Mouse (Mus musculus): Measurements from ENCODE around the gene Chd3. TPM values are rescaled to one million over a fixed set of nuclear protein-coding genes. Genes with fewer than 3 reads are reported as not detected.

Gene Chd3
- total and polyA plus RNA-seq, 3 experiments = 31.9 to 92.0 (median 66.4) TPM

- peaks cover 35 to 59% of the 10 kb centered on the region in 2 experiments for H3K4me1 ChIP-seq (ENCODE audit: control insufficient read depth in 1 of 2, insufficient read depth in 2 of 2)
- H3K9ac ChIP-seq (ENCODE audit: insufficient read depth, low read depth) = peak overlapping the region; percentile 90
- dilution Hi-C loops (cut with MboI; ENCODE audit: extremely low pct_ligation_motif_present, extremely low pct_unique_long_range_greater_than_20kb, low sequenced_read_pairs) = no loop called here
- peak overlapping the region; percentile 80 for H3K4me2 ChIP-seq (ENCODE audit: insufficient read depth, low read depth, poor library complexity, severe bottlenecking)
- peaks cover 7% of the 10 kb centered on the region; the same call in 1 of the 2 replicates for H3K79me2 ChIP-seq (replicated peaks; ENCODE audit: control insufficient read depth, extremely low read depth, insufficient read depth, poor library complexity, severe bottlenecking)
- peak overlapping the region; percentile 60 to 73 (median 67) for H3K4me3 ChIP-seq (replicated peaks in 1 of 3; ENCODE audit: low read depth in 2 of 3, low read length in 2 of 3, poor library complexity in 1 of 3)
- peak overlapping the region; percentile 96 for H3K27ac ChIP-seq (ENCODE audit: insufficient read depth, low read depth)
- H3K9me3 ChIP-seq (replicated peaks; ENCODE audit: low read length) = no peaks in the 10 kb centered on the region
- peaks cover 7% of the 10 kb centered on the region for H3K27me3 ChIP-seq (replicated peaks)
- peak; percentile 80 for DNase-seq (ENCODE audit: extremely low read depth)
- in situ Hi-C loops (cut with MboI; ENCODE audit: low pct_ligation_motif_present, low pct_unique_long_range_greater_than_20kb, low sequenced_read_pairs) = no loop called here
- no peak for TF ChIP-seq UBTF (IDR thresholded peaks at IDR 0.05; ENCODE audit: low read depth, low read length)
- TF ChIP-seq KAT2A (IDR thresholded peaks at IDR 0.05; ENCODE audit: insufficient replicate concordance, low read length) = 0 out of 2 replicates have a peak, but pooled peaks have one; percentile 20
- peak; percentile 37; the same call in 1 of the 2 replicates for TF ChIP-seq IRF4 (IDR thresholded peaks at IDR 0.05; ENCODE audit: low read depth, low read length)
- TF ChIP-seq MAZ (IDR thresholded peaks at IDR 0.05; ENCODE audit: low read depth, low read length) = no peak
- no peak for TF ChIP-seq GABPA (IDR thresholded peaks at IDR 0.05; ENCODE audit: insufficient replicate concordance, low read depth, low read length)
- no peak; the same call in 1 of the 2 replicates for TF ChIP-seq RAD21 (IDR thresholded peaks at IDR 0.05; ENCODE audit: low read depth, low read length)
- peak; percentile 72; the same call in 1 of the 2 replicates for TF ChIP-seq SIN3A (IDR thresholded peaks at IDR 0.05; ENCODE audit: low read length)
- peak; percentile 40; the same call in 1 of the 2 replicates for TF ChIP-seq NRF1 (IDR thresholded peaks at IDR 0.05; ENCODE audit: low read depth, low read length)
- no peak for TF ChIP-seq JUND (conservative IDR thresholded peaks at IDR 0.05; ENCODE audit: low read depth, low read length)
- no peak for TF ChIP-seq TBP (conservative IDR thresholded peaks at IDR 0.05; ENCODE audit: low read depth, low read length)
- TF ChIP-seq TCF12 (IDR thresholded peaks at IDR 0.05; ENCODE audit: low read depth, low read length) = peak; percentile 23; the same call in 1 of the 2 replicates
- no peak; the same call in 1 of the 2 replicates for TF ChIP-seq POLR2A (IDR thresholded peaks at IDR 0.05; ENCODE audit: low read depth, low read length)
- TF ChIP-seq MAFK (IDR thresholded peaks at IDR 0.05; ENCODE audit: insufficient replicate concordance, low read length) = no peak
- TF ChIP-seq HCFC1 (IDR thresholded peaks at IDR 0.05; ENCODE audit: low read depth, low read length) = no peak
- TF ChIP-seq MAX (IDR thresholded peaks at IDR 0.05; ENCODE audit: low read length) = peak; percentile 79
- peak; percentile 93 for TF ChIP-seq BHLHE40 (IDR thresholded peaks at IDR 0.05; ENCODE audit: low read depth, low read length)
- peak in 1 of 2 experiments; percentile 2; a peak in 1 of 4 replicates for TF ChIP-seq CTCF (conservative IDR thresholded peaks at IDR 0.05 in 1 of 2, IDR thresholded peaks at IDR 0.05 in 1 of 2; ENCODE audit: low read depth in 2 of 2, low read length in 2 of 2)
- TF ChIP-seq JUN (IDR thresholded peaks at IDR 0.05; ENCODE audit: insufficient read depth, low read depth, low read length) = no peak
- peak; percentile 35; the same call in 1 of the 2 replicates for TF ChIP-seq MXI1 (IDR thresholded peaks at IDR 0.05; ENCODE audit: low read depth, low read length)
- TF ChIP-seq CHD1 (IDR thresholded peaks at IDR 0.05; ENCODE audit: low read depth, low read length) = no peak
- TF ChIP-seq POLR2AphosphoS2 (IDR thresholded peaks at IDR 0.05; ENCODE audit: low read depth, low read length) = no peak
- 0 out of 2 replicates have a peak, but pooled peaks have one; percentile 39 for TF ChIP-seq MYC (IDR thresholded peaks at IDR 0.05; ENCODE audit: low read depth, low read length)
- no peak for TF ChIP-seq ZNF384 (IDR thresholded peaks at IDR 0.05; ENCODE audit: low read depth, low read length)
- TF ChIP-seq ETS1 (conservative IDR thresholded peaks at IDR 0.05; ENCODE audit: low read depth, low read length) = peak; percentile 84
- no peak for TF ChIP-seq ZC3H11A (IDR thresholded peaks at IDR 0.05; ENCODE audit: low read depth, low read length)
- TF ChIP-seq ZMIZ1 (IDR thresholded peaks at IDR 0.05; ENCODE audit: low read depth, low read length) = no peak; the same call in 1 of the 2 replicates
- TF ChIP-seq EP300 (IDR thresholded peaks at IDR 0.05; ENCODE audit: low read length) = no peak
- TF ChIP-seq PAX5 (IDR thresholded peaks at IDR 0.05; ENCODE audit: low read length) = no peak
- peak; percentile 78; the same call in 1 of the 2 replicates for TF ChIP-seq RCOR1 (conservative IDR thresholded peaks at IDR 0.05; ENCODE audit: low read depth, low read length)
- TF ChIP-seq SMC3 (IDR thresholded peaks at IDR 0.05; ENCODE audit: low read depth, low read length) = no peak
- TF ChIP-seq USF1 (IDR thresholded peaks at IDR 0.05; ENCODE audit: low read depth, low read length) = peak; percentile 45
- TF ChIP-seq NELFE (IDR thresholded peaks at IDR 0.05; ENCODE audit: low read depth, low read length) = no peak; the same call in 1 of the 2 replicates
- no peak for TF ChIP-seq E2F4 (IDR thresholded peaks at IDR 0.05; ENCODE audit: insufficient replicate concordance, low read depth, low read length)
- TF ChIP-seq USF2 (conservative IDR thresholded peaks at IDR 0.05; ENCODE audit: low read depth, low read length) = peak; percentile 35
- TF ChIP-seq ZKSCAN1 (IDR thresholded peaks at IDR 0.05; ENCODE audit: borderline replicate concordance, low read depth, low read length) = no peak
- no peak; the same call in 1 of the 2 replicates for TF ChIP-seq ELF1 (IDR thresholded peaks at IDR 0.05; ENCODE audit: low read depth, low read length)
- TF ChIP-seq MEF2A (IDR thresholded peaks at IDR 0.05; ENCODE audit: borderline replicate concordance, low read depth, low read length) = no peak
- TF ChIP-seq CHD2 (IDR thresholded peaks at IDR 0.05; ENCODE audit: low read length) = peak; percentile 78
- H3K36me3 ChIP-seq (replicated peaks in 1 of 2; ENCODE audit: control insufficient read depth in 1 of 2, insufficient read depth in 1 of 2, low read length in 1 of 2) = peaks cover 8 to 14% of the 10 kb centered on the region in 2 experiments
Measured at GRCm38 (mm10) chr11:69411538-69412203, 42.5 kb upstream of the Chd3 start.

All from CH12.LX (cell line).